Mouse (Mus musculus): ENCODE results near the gene Morc1. TPM values are rescaled to one million over a fixed set of nuclear protein-coding genes. Genes with fewer than 3 reads are reported as not detected.

Gene Morc1
- total and polyA plus RNA-seq, 2 experiments from 2014 or later: 0.06 TPM; not detected in 1

GRCm38 (mm10) chr16:48671696-48672095 lies 240.7 kb downstream of the Morc1 start:
- Histone ChIP-seq H3K4me3 (ENCODE audit: low read depth, low read length) (no peak overlapping the region), H3K4me2 (ENCODE audit: low read depth) (no peak overlapping the region), H3K27me3 (ENCODE audit: insufficient read depth, low read length) (no peaks in the 10 kb centered on the region), H3K9me3 (ENCODE audit: low read length) (no peaks in the 10 kb centered on the region), H3K36me3 (ENCODE audit: insufficient read depth) (no peaks in the 10 kb centered on the region), H3K9ac (no peak overlapping the region), H3K4me1 (ENCODE audit: insufficient read depth) (no peaks in the 10 kb centered on the region), H3K27ac (ENCODE audit: low read depth, low read length) (no peak overlapping the region)
- DNase-seq (no peak), ATAC-seq (no peak)
- WGBS: 69% methylated on average over 5 of the region's 5 CpGs
- TF ChIP-seq CTCF (IDR thresholded peaks at IDR 0.05; ENCODE audit: low read depth): no peak

GRCm38 (mm10) chr16:48672664-48673063 lies 241.6 kb downstream of the Morc1 start:
- Histone ChIP-seq H3K9me3 (ENCODE audit: low read length) (no peaks in the 10 kb centered on the region), H3K4me2 (ENCODE audit: low read depth) (no peak overlapping the region), H3K9ac (no peak overlapping the region), H3K27ac (ENCODE audit: low read depth, low read length) (no peak overlapping the region), H3K27me3 (ENCODE audit: insufficient read depth, low read length) (no peaks in the 10 kb centered on the region), H3K36me3 (ENCODE audit: insufficient read depth) (no peaks in the 10 kb centered on the region), H3K4me3 (ENCODE audit: low read depth, low read length) (no peak overlapping the region), H3K4me1 (ENCODE audit: insufficient read depth) (no peaks in the 10 kb centered on the region)
- no peak for ATAC-seq
- no peak for TF ChIP-seq CTCF (IDR thresholded peaks at IDR 0.05; ENCODE audit: low read depth)
- no peak for DNase-seq
- 90% methylated on average over 3 of the region's 3 CpGs for WGBS

- no peaks in the 10 kb centered on the region for H3K36me3 ChIP-seq (ENCODE audit: insufficient read depth)
Measured at GRCm38 (mm10) chr16:48675607-48676006, 244.6 kb downstream of the Morc1 start.

GRCm38 (mm10) chr16:48676205-48676604 lies 245.2 kb downstream of the Morc1 start:
- DNase-seq: no peak
- no peak for ATAC-seq
- Histone ChIP-seq H3K9ac (no peak overlapping the region), H3K4me2 (ENCODE audit: low read depth) (no peak overlapping the region), H3K4me3 (ENCODE audit: low read depth, low read length) (no peak overlapping the region), H3K9me3 (ENCODE audit: low read length) (no peaks in the 10 kb centered on the region), H3K36me3 (ENCODE audit: insufficient read depth) (no peaks in the 10 kb centered on the region), H3K27ac (ENCODE audit: low read depth, low read length) (no peak overlapping the region), H3K4me1 (ENCODE audit: insufficient read depth) (no peaks in the 10 kb centered on the region), H3K27me3 (ENCODE audit: insufficient read depth, low read length) (no peaks in the 10 kb centered on the region)
- no peak for TF ChIP-seq CTCF (IDR thresholded peaks at IDR 0.05; ENCODE audit: low read depth)
- 64% methylated on average over 2 of the region's 2 CpGs for WGBS

More at GRCm38 (mm10) chr16:48675607-48676006, 244.6 kb downstream of the Morc1 start:
- no peaks in the 10 kb centered on the region for H3K4me1 ChIP-seq (ENCODE audit: insufficient read depth)
- no peaks in the 10 kb centered on the region for H3K9me3 ChIP-seq (ENCODE audit: low read length)
- no peaks in the 10 kb centered on the region for H3K27me3 ChIP-seq (ENCODE audit: insufficient read depth, low read length)
- H3K9ac ChIP-seq: no peak overlapping the region
- peak; percentile 93 for ATAC-seq
- peak; percentile 92 for DNase-seq
- no peak overlapping the region for H3K27ac ChIP-seq (ENCODE audit: low read depth, low read length)
- H3K4me3 ChIP-seq (ENCODE audit: low read depth, low read length): no peak overlapping the region
- WGBS: 14% methylated on average over 10 of the region's 10 CpGs
- no peak overlapping the region for H3K4me2 ChIP-seq (ENCODE audit: low read depth)
- TF ChIP-seq CTCF (IDR thresholded peaks at IDR 0.05; ENCODE audit: low read depth): peak; percentile 85

- H3K4me1 ChIP-seq (ENCODE audit: insufficient read depth): no peaks in the 10 kb centered on the region
- ATAC-seq (no peak), DNase-seq (no peak)
Measured at GRCm38 (mm10) chr16:48677381-48677780, 246.3 kb downstream of the Morc1 start.

GRCm38 (mm10) chr16:48678029-48678428 lies 247.0 kb downstream of the Morc1 start:
- no peak overlapping the region for H3K9ac ChIP-seq
- no peaks in the 10 kb centered on the region for H3K36me3 ChIP-seq (ENCODE audit: insufficient read depth)
- no peak for DNase-seq
- H3K27ac ChIP-seq (ENCODE audit: low read depth, low read length): no peak overlapping the region
- H3K4me1 ChIP-seq (ENCODE audit: insufficient read depth): no peaks in the 10 kb centered on the region
- no peak overlapping the region for H3K4me3 ChIP-seq (ENCODE audit: low read depth, low read length)
- TF ChIP-seq CTCF (IDR thresholded peaks at IDR 0.05; ENCODE audit: low read depth): no peak
- 85% methylated on average over 1 of the region's 1 CpGs for WGBS
- H3K9me3 ChIP-seq (ENCODE audit: low read length): no peaks in the 10 kb centered on the region
- no peaks in the 10 kb centered on the region for H3K27me3 ChIP-seq (ENCODE audit: insufficient read depth, low read length)
- H3K4me2 ChIP-seq (ENCODE audit: low read depth): no peak overlapping the region
- no peak for ATAC-seq

More at GRCm38 (mm10) chr16:48677381-48677780, 246.3 kb downstream of the Morc1 start:
- Histone ChIP-seq H3K4me2 (ENCODE audit: low read depth) (no peak overlapping the region), H3K4me3 (ENCODE audit: low read depth, low read length) (no peak overlapping the region), H3K27me3 (ENCODE audit: insufficient read depth, low read length) (no peaks in the 10 kb centered on the region), H3K27ac (ENCODE audit: low read depth, low read length) (no peak overlapping the region), H3K9me3 (ENCODE audit: low read length) (no peaks in the 10 kb centered on the region), H3K36me3 (ENCODE audit: insufficient read depth) (no peaks in the 10 kb centered on the region), H3K9ac (no peak overlapping the region)
- no peak for TF ChIP-seq CTCF (IDR thresholded peaks at IDR 0.05; ENCODE audit: low read depth)
- 89% methylated on average over 5 of the region's 5 CpGs for WGBS

Other genes with a start within 250 kb of the Morc1 start
- not detected in 2 replicates for gene Dppa4, start 147.5 kb upstream of the Morc1 start, total RNA-seq (2014; rRNA removed)
- gene Dppa4, start 147.5 kb upstream of the Morc1 start, polyA plus RNA-seq (2015; fragmentation: Nextera tagmentation; extraction: Ambion mirVana): not detected in 2 replicates
- not detected in 2 replicates for gene Dppa2, start 127.3 kb upstream of the Morc1 start, total RNA-seq (2014; rRNA removed)
- gene Dppa2, start 127.3 kb upstream of the Morc1 start, polyA plus RNA-seq (2015; fragmentation: Nextera tagmentation; extraction: Ambion mirVana): not detected in 2 replicates
- not detected in 2 replicates for gene Gm5485, start 18.8 kb upstream of the Morc1 start, total RNA-seq (2014; rRNA removed)
- not detected in 2 replicates for gene Gm5485, start 18.8 kb upstream of the Morc1 start, polyA plus RNA-seq (2015; fragmentation: Nextera tagmentation; extraction: Ambion mirVana)

Measured in forebrain, postnatal 0 days (tissue).